Mouse (Mus musculus) heart, embryonic 12.5 days (tissue): ENCODE measurements around the gene Gm3854. TPM values are rescaled to one million over a fixed set of nuclear protein-coding genes. Genes with fewer than 3 reads are reported as not detected.
A peak's percentile ranks its signal among the peaks of the same experiment; 100 is the strongest.
"Not testable (repeated sequence)": the region's sequence is repeated elsewhere in the genome, so short reads cannot be mapped to it uniquely, and the experiment has no call there.

Source experiments
- ATAC-seq: fragments of 200-750 bp; cut with Nextera tagmentation; 2 replicates; pipeline ENCODE4 v1.8.0; 2017; ENCODE audit warnings: moderate TSS enrichment, moderate library complexity; ENCODE audit not compliant: insufficient number of reproducible peaks, low FRiP score
- H3K27ac ChIP-seq: fragments of 300-500 bp; sonication (generic); 2 replicates; pipeline ENCODE4 v1.5.1; 2016; ENCODE audit warnings: mild to moderate bottlenecking, moderate library complexity; ENCODE audit not compliant: poor library complexity, severe bottlenecking
- H3K27me3 ChIP-seq: fragments of 300-500 bp; sonication (generic); replicated peaks from 2 replicates; pipeline ENCODE4 v1.6.1; 2016; ENCODE audit warnings: mild to moderate bottlenecking, moderate library complexity
- H3K36me3 ChIP-seq: fragments of 300-500 bp; sonication (generic); 2 replicates; pipeline ENCODE4 v1.6.1; 2016; ENCODE audit warnings: mild to moderate bottlenecking, moderate library complexity
- H3K4me1 ChIP-seq: fragments of 300-500 bp; sonication (generic); replicated peaks from 2 replicates; pipeline ENCODE4 v1.6.1; 2016; ENCODE audit warnings: mild to moderate bottlenecking
- H3K4me2 ChIP-seq: fragments of 300-500 bp; sonication (generic); 2 replicates; pipeline ENCODE4 v1.6.1; 2016; ENCODE audit warnings: mild to moderate bottlenecking, moderate library complexity
- H3K4me3 ChIP-seq: fragments of 300-500 bp; sonication (generic); 2 replicates; pipeline ENCODE4 v1.5.1; 2016; ENCODE audit warnings: mild to moderate bottlenecking
- H3K9ac ChIP-seq: fragments of 300-500 bp; sonication (generic); 2 replicates; pipeline ENCODE4 v1.6.1; 2016; ENCODE audit warnings: mild to moderate bottlenecking, moderate library complexity
- H3K9me3 ChIP-seq: fragments of 300-500 bp; sonication (generic); replicated peaks from 2 replicates; pipeline ENCODE4 v1.6.1; 2016; ENCODE audit warnings: mild to moderate bottlenecking, moderate library complexity
- WGBS: fragments of 180-500 bp; shearing (Covaris S2); methylation state at CpG from one replicate; pipeline ENCODE4 v1.1.7; 2016; 5-methylcytosine and 5-hydroxymethylcytosine counted together
- polyA plus RNA-seq: library from polyadenylated mRNA; unstranded; fragments of >200 nt; fragmentation: Nextera tagmentation; extraction: Ambion mirVana; gene quantifications from 2 replicates; pipeline ENCODE4 v1.2.1, GENCODE M21; 2016

Gene Gm3854
- 1.1 and 1.6 TPM in 2 replicates for polyA plus RNA-seq

GRCm38 (mm10) chr7:6343501-6344071 lies at the start of gene Gm3854:
TSS of gene Gm3854 (plus strand) at chr7:6343759.
- Histone ChIP-seq H3K4me2 (peak within 1 kb of the TSS; percentile 61), H3K9ac (peak within 1 kb of the TSS; percentile 69), H3K36me3 (no peaks in the 10 kb centered on the region), H3K27me3 (no peaks in the 10 kb centered on the region), H3K9me3 (no peaks in the 10 kb centered on the region), H3K27ac (no peak within 1 kb of the TSS), H3K4me1 (no peaks in the 10 kb centered on the region), H3K4me3 (peak within 1 kb of the TSS; percentile 80)
- ATAC-seq, result peak; percentile 73
- WGBS, result under 1% methylated on average over 26 of the region's 26 CpGs

- not testable (repeated sequence) for H3K4me3 ChIP-seq, H3K4me2 ChIP-seq, ATAC-seq, H3K4me1 ChIP-seq, H3K9me3 ChIP-seq, H3K27ac ChIP-seq, H3K9ac ChIP-seq, H3K27me3 ChIP-seq
- peaks cover 44% of the 10 kb centered on the region for H3K36me3 ChIP-seq
- 68% methylated on average over 11 of the region's 11 CpGs for WGBS
Observed at GRCm38 (mm10) chr7:6300796-6301195, 42.8 kb upstream of the Gm3854 start.

GRCm38 (mm10) chr7:6330458-6331232 lies 12.9 kb upstream of the Gm3854 start:
- no peaks in the 10 kb centered on the region; the same call in 1 of the 2 replicates for H3K9me3 ChIP-seq
- H3K4me1 ChIP-seq, result peaks cover 10% of the 10 kb centered on the region
- peaks cover 19% of the 10 kb centered on the region for H3K36me3 ChIP-seq
- peak overlapping the region; percentile 64 for H3K4me3 ChIP-seq
- no peaks in the 10 kb centered on the region for H3K27me3 ChIP-seq
- peak overlapping the region; percentile 52 for H3K27ac ChIP-seq
- WGBS, result 15% methylated on average over 23 of the region's 23 CpGs
- H3K9ac ChIP-seq, result peak overlapping the region; percentile 85
- H3K4me2 ChIP-seq, result peak overlapping the region; percentile 78
- ATAC-seq, result peak; percentile 74

GRCm38 (mm10) chr7:6331233-6331956 lies 12.2 kb upstream of the Gm3854 start, which contains the start of gene Zfp583:
TSS of gene Zfp583 (minus strand) at chr7:6331285.
- H3K9ac ChIP-seq, result peak within 1 kb of the TSS; percentile 85
- peaks cover 19% of the 10 kb centered on the region for H3K36me3 ChIP-seq
- ATAC-seq, result peak; percentile 93
- peak within 1 kb of the TSS; percentile 78 for H3K4me2 ChIP-seq
- H3K9me3 ChIP-seq, result no peaks in the 10 kb centered on the region; the same call in 1 of the 2 replicates
- peak within 1 kb of the TSS; percentile 64 for H3K4me3 ChIP-seq
- H3K27ac ChIP-seq, result peak within 1 kb of the TSS; percentile 52
- 5% methylated on average over 31 of the region's 31 CpGs for WGBS
- no peaks in the 10 kb centered on the region for H3K27me3 ChIP-seq
- peaks cover 10% of the 10 kb centered on the region for H3K4me1 ChIP-seq

GRCm38 (mm10) chr7:6339865-6340264 lies 3.7 kb upstream of the Gm3854 start:
- no peaks in the 10 kb centered on the region for H3K4me1 ChIP-seq
- no peak overlapping the region for H3K4me3 ChIP-seq
- WGBS, result 71% methylated on average over 5 of the region's 5 CpGs
- H3K9ac ChIP-seq, result no peak overlapping the region
- H3K36me3 ChIP-seq, result no peaks in the 10 kb centered on the region
- no peak for ATAC-seq
- no peak overlapping the region for H3K27ac ChIP-seq
- H3K27me3 ChIP-seq, result no peaks in the 10 kb centered on the region
- H3K4me2 ChIP-seq, result no peak overlapping the region
- H3K9me3 ChIP-seq, result no peaks in the 10 kb centered on the region

GRCm38 (mm10) chr7:6344124-6344523 lies 565 bp downstream of the Gm3854 start:
- no peaks in the 10 kb centered on the region for H3K36me3 ChIP-seq
- 32% methylated on average over 10 of the region's 10 CpGs for WGBS
- no peaks in the 10 kb centered on the region for H3K4me1 ChIP-seq
- H3K27ac ChIP-seq, result no peak overlapping the region
- H3K27me3 ChIP-seq, result no peaks in the 10 kb centered on the region
- no peak overlapping the region; the same call in 1 of the 2 replicates for H3K9ac ChIP-seq
- H3K4me3 ChIP-seq, result peak overlapping the region; percentile 80
- no peaks in the 10 kb centered on the region for H3K9me3 ChIP-seq
- peak overlapping the region; percentile 61 for H3K4me2 ChIP-seq
- ATAC-seq, result no peak

- H3K27ac ChIP-seq, result no peak overlapping the region
- H3K4me1 ChIP-seq, result 0 out of 2 replicates have a peak, but pooled peaks cover 2% of the 10 kb centered on the region
- H3K9me3 ChIP-seq, result no peaks in the 10 kb centered on the region
- WGBS, result 53% methylated on average over 2 of the region's 2 CpGs
- H3K4me2 ChIP-seq, result no peak overlapping the region
- peaks cover 14% of the 10 kb centered on the region for H3K36me3 ChIP-seq
- no peak overlapping the region for H3K4me3 ChIP-seq
- ATAC-seq, result no peak
- H3K9ac ChIP-seq, result no peak overlapping the region
- no peaks in the 10 kb centered on the region for H3K27me3 ChIP-seq
Observed at GRCm38 (mm10) chr7:6358121-6358520, 14.6 kb downstream of the Gm3854 start.

GRCm38 (mm10) chr7:6358937-6359590 lies 15.5 kb downstream of the Gm3854 start:
- ATAC-seq, result no peak
- Histone ChIP-seq H3K4me3 (no peak overlapping the region), H3K4me2 (no peak overlapping the region), H3K27ac (no peak overlapping the region), H3K27me3 (no peaks in the 10 kb centered on the region), H3K9me3 (no peaks in the 10 kb centered on the region), H3K36me3 (peaks cover 6% of the 10 kb centered on the region; the same call in 1 of the 2 replicates), H3K4me1 (peaks cover 8% of the 10 kb centered on the region; the same call in 1 of the 2 replicates), H3K9ac (no peak overlapping the region)
- 53% methylated on average over 10 of the region's 10 CpGs for WGBS

- no peak overlapping the region for H3K9ac ChIP-seq
- no peaks in the 10 kb centered on the region for H3K27me3 ChIP-seq
- H3K4me3 ChIP-seq, result no peak overlapping the region
- ATAC-seq, result no peak
- 8% methylated on average over 9 of the region's 9 CpGs for WGBS
- no peaks in the 10 kb centered on the region for H3K36me3 ChIP-seq
- H3K4me2 ChIP-seq, result no peak overlapping the region
- H3K9me3 ChIP-seq, result no peaks in the 10 kb centered on the region
- peaks cover 8% of the 10 kb centered on the region; the same call in 1 of the 2 replicates for H3K4me1 ChIP-seq
- H3K27ac ChIP-seq, result no peak overlapping the region
Observed at GRCm38 (mm10) chr7:6360477-6361060, 17.0 kb downstream of the Gm3854 start.

GRCm38 (mm10) chr7:6361756-6362155 lies 18.2 kb downstream of the Gm3854 start:
- no peaks in the 10 kb centered on the region for H3K27me3 ChIP-seq
- H3K27ac ChIP-seq, result peak overlapping the region; percentile 17; the same call in 1 of the 2 replicates
- WGBS, result 23% methylated on average over 7 of the region's 7 CpGs
- peak overlapping the region; percentile 68 for H3K4me3 ChIP-seq
- peak overlapping the region; percentile 31 for H3K9ac ChIP-seq
- peaks cover 8% of the 10 kb centered on the region; the same call in 1 of the 2 replicates for H3K4me1 ChIP-seq
- H3K9me3 ChIP-seq, result no peaks in the 10 kb centered on the region
- peak overlapping the region; percentile 83 for H3K4me2 ChIP-seq
- no peaks in the 10 kb centered on the region for H3K36me3 ChIP-seq
- no peak for ATAC-seq
